Comparison of ENCODE assay signal across 8 mouse cellular contexts in the genomic region with DNA sequence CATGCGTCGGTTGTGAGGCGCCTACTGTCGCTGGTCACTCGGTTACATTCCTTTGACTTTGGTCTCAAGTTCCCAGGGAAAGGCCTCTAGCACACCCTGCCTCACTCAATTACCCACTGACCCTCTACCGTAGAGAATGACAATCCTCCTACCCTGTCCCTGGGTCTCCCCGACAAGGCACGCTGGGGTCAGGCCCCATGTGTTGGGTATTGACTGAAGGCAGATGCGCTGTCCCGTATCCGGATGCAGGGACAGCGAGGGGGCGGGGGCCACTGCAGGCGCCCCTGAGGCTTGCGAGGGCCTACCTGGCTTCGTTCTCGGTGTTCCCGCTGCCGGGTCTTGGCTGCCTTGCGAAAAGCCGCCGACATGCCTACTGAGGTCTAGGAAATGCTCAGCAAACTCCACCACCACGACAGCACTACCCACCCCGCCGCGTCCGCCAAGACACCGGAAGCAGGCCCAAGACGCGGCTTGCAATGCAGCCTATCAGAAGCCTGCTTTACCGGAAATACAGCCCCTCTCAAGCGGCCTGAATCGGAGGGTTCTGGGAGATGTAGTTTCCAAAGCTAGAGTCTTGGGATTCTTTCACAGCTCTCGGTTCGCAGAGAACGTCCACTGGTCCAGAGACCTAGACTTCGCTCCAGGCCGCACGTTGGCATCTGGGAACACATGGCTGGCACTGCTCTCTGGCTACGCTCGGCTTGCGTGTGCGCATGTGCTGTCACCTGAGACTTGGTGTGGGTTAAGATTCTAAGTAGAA. TPM values are rescaled to one million over a fixed set of nuclear protein-coding genes. Genes with fewer than 3 reads are reported as not detected.
A peak's percentile ranks its signal among the peaks of the same experiment; 100 is the strongest.
DNase-seq lines count a peak whose midpoint lies in the region; ATAC-seq lines count a peak whose summit lies in the region.

TSS of gene Utp11 (minus strand) at position 466 of the 760 bp plus-strand sequence.

- H3K9ac ChIP-seq in hindbrain, embryonic 16.5 days (ENCODE audit: low read depth, low read length) = peak within 1 kb of the TSS; percentile 75

- H3K27ac ChIP-seq in hindbrain, embryonic 16.5 days (ENCODE audit: low read depth, low read length) = peak within 1 kb of the TSS; percentile 72

- no peaks in the 10 kb centered on the region for H3K27me3 ChIP-seq in hindbrain, embryonic 16.5 days (replicated peaks; ENCODE audit: control insufficient read depth, insufficient read depth, low read length)

- DNase-seq in adipocyte (ENCODE audit: low spot score) = peak; percentile 93
- peak; percentile 65 to 79 for DNase-seq in cerebellum, postnatal 4 days (ENCODE audit: low spot score in 2 of 2)
- peak; percentile 92 for DNase-seq in gastrocnemius, adult 18-20 months (ENCODE audit: low spot score)
- peak; percentile 79 to 88 for DNase-seq in left cerebral cortex, adult 18-20 months (ENCODE audit: low spot score in 2 of 2)
- DNase-seq in lung, postnatal 4 days = peak; percentile 89 to 90
- DNase-seq in right cerebral cortex, adult 18-20 months = peak; percentile 90
- peak; percentile 87 for DNase-seq in urinary bladder, postnatal 14 days (ENCODE audit: low spot score)

- H3K9me3 ChIP-seq in hindbrain, embryonic 16.5 days (ENCODE audit: control insufficient read depth, low read length) = no peaks in the 10 kb centered on the region

- H3K4me2 ChIP-seq in hindbrain, embryonic 16.5 days (ENCODE audit: low read length) = peak within 1 kb of the TSS; percentile 91

- under 1% methylated on average over 43 of the region's 43 CpGs for WGBS in hindbrain, embryonic 16.5 days

- no peaks in the 10 kb centered on the region for H3K36me3 ChIP-seq in hindbrain, embryonic 16.5 days (ENCODE audit: control insufficient read depth, insufficient read depth, low read length)

- peak; percentile 98 for ATAC-seq in hindbrain, embryonic 16.5 days

- peaks cover 10% of the 10 kb centered on the region for H3K4me1 ChIP-seq in hindbrain, embryonic 16.5 days (ENCODE audit: control insufficient read depth, insufficient read depth, low read depth, low read length)

- peak within 1 kb of the TSS; percentile 80 for H3K4me3 ChIP-seq in hindbrain, embryonic 16.5 days (ENCODE audit: low read length)

RNA-seq across cellular contexts. Expression of gene Utp11, which starts in this region (rescaled TPM):
- 10 to 100 TPM; 18.4 to 22.7 TPM for total RNA-seq in gastrocnemius, adult 18-20 months (2021)
- 37.9 TPM in 2 replicates for polyA plus RNA-seq in hindbrain, embryonic 16.5 days (2015; fragmentation: Nextera tagmentation; extraction: Ambion mirVana)
- 10 to 100 TPM; 15.0 to 15.3 TPM for total RNA-seq in left cerebral cortex, adult 18-20 months (2021)

Comparison
In these comparisons a context has a peak if more than half of its experiments do, and no peak if none do; other contexts are left out.
1. Peak in every context shown above with its lines: DNase-seq, ATAC-seq, H3K4me3 ChIP-seq and H3K27ac ChIP-seq.